Mouse (Mus musculus) gastrocnemius, postnatal 25 days (tissue): ENCODE results near the gene Tex44. TPM values are rescaled to one million over a fixed set of nuclear protein-coding genes. Genes with fewer than 3 reads are reported as not detected.

Experiments used
- DNase-seq: peaks from one replicate; pipeline ENCODE4 v3.0.0; 2022
- long read RNA-seq, 2 experiments: library from polyadenylated mRNA; stranded (forward); transcript quantifications; one replicate each; pipeline ENCODE4 v2.0.0; 2021
- total RNA-seq, 2 experiments: library from RNA; stranded (reverse); gene quantifications; 1 replicate in 1 of 2; 2 replicates in 1 of 2; pipeline ENCODE4 v1.2.3; 2021

Gene Tex44
- total RNA-seq, result not detected
- long read RNA-seq, experiment 1, result 0 reads
- long read RNA-seq, experiment 2, result 0 reads

GRCm38 (mm10) chr1:86426128-86426527 lies at the start of gene Tex44, which contains the start of gene Nmur1:
TSS of gene Tex44 (plus strand) at chr1:86426329.
TSS of gene Nmur1 (minus strand) at chr1:86426228.
- no peak for DNase-seq

- DNase-seq, result peak; percentile 39
Measured at GRCm38 (mm10) chr1:86376354-86376753, 49.8 kb upstream of the Tex44 start.

DNA sequence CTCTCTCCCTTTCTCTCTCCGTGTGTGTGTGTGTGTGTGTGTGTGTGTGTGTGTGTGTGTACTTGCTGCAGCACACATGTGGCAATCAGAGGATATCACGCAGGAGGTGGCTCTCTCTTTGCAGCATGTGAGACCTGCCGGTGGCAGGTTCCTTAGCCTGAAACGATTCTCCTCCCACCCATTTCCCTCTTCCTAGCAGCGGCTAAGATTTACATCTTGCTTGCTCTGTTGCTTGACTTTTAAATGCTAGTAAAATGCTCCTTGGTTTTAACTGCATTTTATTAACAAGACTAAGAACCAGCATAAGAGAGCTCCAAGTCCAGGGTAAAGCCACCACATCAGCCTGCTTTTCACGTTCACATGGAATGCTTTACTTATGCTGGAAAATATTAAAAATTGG lies 47.5 kb upstream of the Tex44 start:
- DNase-seq, result no peak

DNA sequence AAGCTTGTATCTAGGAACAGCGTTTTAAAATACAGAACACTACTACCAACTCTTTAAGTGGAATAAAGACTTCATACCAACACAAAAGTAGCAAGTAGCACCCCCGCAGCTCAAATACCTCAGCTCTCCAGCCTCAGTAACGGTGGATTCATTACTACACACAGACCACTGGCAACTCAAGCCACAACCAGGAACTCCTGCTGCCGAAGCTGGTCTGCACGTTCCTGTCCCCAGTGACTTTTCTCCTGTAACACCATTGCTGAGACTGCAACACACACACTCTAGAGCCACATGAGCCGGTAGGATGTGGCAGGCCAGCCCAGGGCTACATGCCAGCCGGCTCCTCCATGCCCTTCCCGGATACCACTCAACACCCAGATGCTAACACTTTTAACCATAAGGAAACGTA lies 47.0 kb upstream of the Tex44 start:
- DNase-seq, result no peak

- peak; percentile 23 for DNase-seq
Measured at GRCm38 (mm10) chr1:86381027-86381426, 45.1 kb upstream of the Tex44 start.

- peak; percentile 40 for DNase-seq
Measured at GRCm38 (mm10) chr1:86389230-86389629, 36.9 kb upstream of the Tex44 start.

DNA sequence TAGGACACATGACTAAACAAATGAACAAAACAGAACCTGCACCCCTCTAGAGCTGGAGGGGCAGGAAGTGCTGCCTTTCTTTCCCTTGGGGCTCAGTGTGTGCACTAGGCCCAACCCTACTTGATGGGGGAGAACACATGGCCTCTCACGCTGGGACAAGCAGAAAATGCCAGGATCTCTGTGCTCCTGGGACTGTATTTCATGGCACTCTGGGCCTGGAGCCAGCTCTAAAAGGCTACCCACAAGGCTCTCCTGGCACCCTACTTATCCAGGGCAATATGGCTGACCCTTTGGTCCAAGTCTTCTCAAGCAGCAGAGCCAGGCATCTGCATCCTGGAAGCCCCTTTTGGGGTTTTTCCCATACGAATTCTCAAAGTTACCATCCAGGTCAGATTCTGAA lies 34.7 kb upstream of the Tex44 start:
- DNase-seq, result no peak

- no peak for DNase-seq
Measured at GRCm38 (mm10) chr1:86393219-86393618, 32.9 kb upstream of the Tex44 start.

- DNase-seq, result no peak
Measured at GRCm38 (mm10) chr1:86394246-86394645, 31.9 kb upstream of the Tex44 start.

- DNase-seq, result no peak
Measured at GRCm38 (mm10) chr1:86395897-86396296, 30.2 kb upstream of the Tex44 start.

DNA sequence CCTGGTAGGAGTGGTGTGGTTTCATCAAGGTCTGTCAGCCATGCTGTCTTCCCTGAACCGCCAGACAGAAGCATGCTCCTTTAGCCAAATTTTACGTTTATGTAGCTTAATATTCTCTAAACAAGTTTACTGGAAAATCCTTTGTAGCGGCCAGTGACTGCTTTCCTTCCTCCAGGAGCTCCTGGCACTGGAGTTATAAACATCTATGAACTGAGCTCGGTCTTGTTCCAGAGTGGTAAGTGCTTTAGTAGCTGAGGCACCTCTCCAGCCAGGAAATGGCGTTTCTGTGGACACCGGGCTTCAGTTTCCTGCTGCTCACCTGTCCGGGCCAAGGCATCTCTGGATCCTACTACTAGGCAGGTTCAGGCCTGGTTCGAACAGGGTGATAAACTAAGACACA lies 28.5 kb upstream of the Tex44 start:
- no peak for DNase-seq

DNA sequence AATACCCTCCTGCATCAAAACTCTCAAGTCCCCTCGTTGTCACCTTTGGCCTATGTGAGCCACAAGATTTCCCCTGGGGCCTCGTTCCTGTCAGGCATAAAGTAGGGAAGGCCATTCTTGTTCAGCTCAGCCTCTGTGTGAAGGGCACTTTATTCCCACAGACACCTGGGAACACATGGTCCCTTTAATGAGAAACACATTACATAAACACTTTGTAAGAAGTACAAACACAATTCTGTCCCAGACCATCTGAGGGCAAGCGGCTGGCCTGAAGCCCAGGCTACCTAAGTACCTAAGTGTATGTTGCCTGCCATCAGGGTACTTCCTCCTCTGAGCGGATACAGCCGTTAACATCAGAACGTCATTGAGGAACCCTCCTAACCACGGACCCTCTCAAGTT lies 27.9 kb upstream of the Tex44 start:
- no peak for DNase-seq

DNA sequence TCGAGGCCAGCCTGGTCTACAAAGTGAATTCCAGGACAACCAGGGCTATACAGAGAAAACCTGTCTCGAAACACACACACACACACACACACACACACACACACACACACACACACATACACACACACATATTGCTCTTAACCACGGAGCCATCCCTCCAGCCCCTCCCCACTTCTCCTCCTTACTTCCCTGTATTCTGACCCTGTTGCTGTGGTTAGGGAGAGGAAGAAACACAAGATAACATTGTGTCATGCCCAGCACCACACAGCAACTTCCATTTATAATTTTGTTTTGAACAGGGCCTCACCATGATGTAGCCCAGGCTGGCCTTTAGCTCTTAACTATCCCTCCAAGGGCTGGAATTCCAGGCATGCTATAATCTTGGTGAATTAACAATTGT lies 26.8 kb upstream of the Tex44 start:
- DNase-seq, result no peak

DNA sequence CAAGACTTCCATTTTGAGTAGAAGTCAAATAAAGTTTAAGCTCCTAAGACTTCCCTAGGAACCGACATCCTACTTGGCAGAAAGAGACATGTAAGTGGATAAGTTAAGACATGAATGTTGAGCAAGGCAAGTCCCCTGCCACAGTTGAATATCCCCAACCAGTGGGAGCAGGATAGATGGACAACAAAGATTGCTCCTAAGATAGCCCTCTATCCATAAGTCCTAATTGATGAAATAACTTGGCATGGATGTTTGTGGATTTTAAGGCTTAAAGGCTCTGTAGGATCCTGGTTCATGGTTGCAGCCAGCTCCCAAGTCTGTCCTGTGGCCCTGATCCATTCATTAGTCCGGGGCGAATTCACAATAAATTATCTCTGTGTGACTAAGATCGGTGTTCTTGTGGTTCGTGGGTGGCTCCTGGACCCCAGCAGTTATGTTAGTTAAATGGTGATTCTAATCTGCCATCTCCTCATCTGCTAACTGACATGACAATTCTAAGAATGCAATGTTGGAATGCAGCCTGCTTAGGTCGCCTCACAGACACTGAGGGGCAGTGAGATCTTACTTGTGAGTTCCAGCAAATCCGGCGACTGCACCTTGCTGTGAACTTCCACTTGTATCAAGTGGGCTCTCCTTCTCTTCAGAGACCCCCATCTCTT lies 25.9 kb upstream of the Tex44 start:
- DNase-seq, result no peak

- no peak for DNase-seq
Measured at GRCm38 (mm10) chr1:86404834-86405233, 21.3 kb upstream of the Tex44 start.

DNA sequence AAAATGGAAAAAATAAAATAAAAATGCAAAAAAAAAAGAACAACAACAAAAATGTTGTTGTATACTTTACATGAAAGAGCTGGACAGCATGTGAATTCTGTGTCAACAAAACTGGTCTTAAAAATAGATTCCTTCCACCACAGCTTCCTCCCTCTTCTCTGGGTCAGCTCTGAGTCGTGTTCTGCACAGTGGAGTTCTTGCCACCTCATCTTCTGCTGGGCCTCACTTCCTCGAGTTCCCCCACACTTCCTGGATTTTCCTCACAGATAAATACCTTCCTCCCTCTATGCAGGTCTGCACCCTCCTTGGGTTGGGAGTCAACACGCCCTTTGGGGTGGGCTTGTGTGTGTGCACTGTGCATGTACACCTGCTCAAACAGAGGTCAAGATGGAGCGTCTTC lies 19.8 kb upstream of the Tex44 start:
- DNase-seq, result no peak

- no peak for DNase-seq
Measured at GRCm38 (mm10) chr1:86406914-86407313, 19.2 kb upstream of the Tex44 start.

DNA sequence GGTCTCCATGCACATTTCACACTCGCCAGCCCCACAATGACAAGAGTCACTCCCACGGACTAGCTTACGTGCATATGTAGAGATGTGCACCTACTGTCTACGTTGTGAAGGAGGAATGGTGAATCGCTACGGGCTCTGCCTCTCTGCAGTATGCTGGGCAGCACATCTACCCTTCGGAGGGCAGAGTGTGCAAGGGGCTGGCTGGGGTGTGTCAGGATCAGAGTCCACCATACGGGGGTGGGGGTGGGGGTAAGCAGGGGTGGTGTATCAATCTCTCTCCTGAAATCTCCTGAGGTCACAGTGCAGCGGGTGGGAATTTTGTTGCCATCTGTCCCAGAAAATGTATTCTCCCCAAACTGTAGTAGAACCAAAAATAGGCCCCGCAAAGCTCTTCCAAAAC lies 17.6 kb upstream of the Tex44 start:
- no peak for DNase-seq

DNA sequence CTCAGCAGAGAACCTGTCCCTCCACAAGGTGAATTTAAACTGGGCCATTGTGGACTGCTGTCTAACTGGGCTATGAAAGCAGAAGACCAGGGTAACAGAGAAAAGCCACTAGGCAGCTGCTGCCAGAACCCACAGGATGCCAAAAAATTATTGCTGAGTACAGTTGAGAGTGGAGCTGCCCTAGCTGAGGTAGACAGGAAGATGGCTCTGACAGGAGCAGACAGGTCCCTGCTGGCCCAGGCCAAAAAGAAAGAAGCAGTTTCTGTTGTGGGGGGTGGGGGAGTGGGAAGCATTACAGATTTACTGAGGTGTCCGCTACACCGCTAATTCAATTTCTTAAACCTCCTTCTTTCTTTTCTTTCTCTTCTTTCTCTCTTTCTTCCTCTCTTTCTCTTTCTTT lies 16.7 kb upstream of the Tex44 start:
- no peak for DNase-seq

- no peak for DNase-seq
Measured at GRCm38 (mm10) chr1:86414715-86415114, 11.4 kb upstream of the Tex44 start.

- no peak for DNase-seq
Measured at GRCm38 (mm10) chr1:86415144-86415543, 11.0 kb upstream of the Tex44 start.

- DNase-seq, result no peak
Measured at GRCm38 (mm10) chr1:86415612-86416184, 10.4 kb upstream of the Tex44 start.

GRCm38 (mm10) chr1:86416321-86416720 lies 9.8 kb upstream of the Tex44 start:
- no peak for DNase-seq

- no peak for DNase-seq
Measured at GRCm38 (mm10) chr1:86421007-86421406, 5.1 kb upstream of the Tex44 start.
